Mouse (Mus musculus) activated CD4-positive, CD25-positive, alpha-beta regulatory T cell (primary cell): ENCODE results near the gene Col6a2. TPM values are rescaled to one million over a fixed set of nuclear protein-coding genes. Genes with fewer than 3 reads are reported as not detected.

Experiments used
- polyA plus RNA-seq, 2 experiments: library from polyadenylated mRNA; unstranded; fragments of 100-300 nt; shearing (Covaris generic); gene quantifications; one replicate each; pipeline ENCODE4 v1.2.1; 2017

Col6a2 gene
- polyA plus RNA-seq, result under 1 TPM in 1 of 2 experiments, not detected in 1; 0.20 TPM

GRCm38 (mm10) chr10:76622928-76623680 lies at the start of gene Col6a2:
Gene Col6a2, minus strand, starts transcription at chr10:76623630.

DNA sequence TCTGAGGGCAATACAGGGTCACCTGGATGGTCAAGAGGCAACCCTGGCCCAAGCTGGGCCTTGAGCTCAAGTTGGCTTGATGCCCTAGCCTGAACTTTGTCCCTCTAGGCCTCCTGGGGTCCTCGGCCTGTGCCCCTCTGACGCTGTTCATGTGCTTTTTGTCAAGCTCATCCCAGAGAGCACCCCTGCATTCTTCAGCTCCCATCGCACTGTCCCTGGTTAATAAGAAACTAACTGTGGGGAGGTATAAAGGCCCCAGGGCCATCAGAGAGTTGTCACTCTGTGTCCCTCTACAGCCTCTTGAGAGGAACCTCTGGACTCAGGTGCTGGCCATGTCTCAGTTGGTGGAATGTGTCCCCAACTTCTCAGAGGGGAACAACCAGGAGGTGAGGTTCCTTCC lies 48.1 kb downstream of the Col6a2 start, which contains the start of gene Ftcd:
Gene Ftcd (plus strand): TSS at position 275 of the 400 bp plus-strand sequence.

DNA sequence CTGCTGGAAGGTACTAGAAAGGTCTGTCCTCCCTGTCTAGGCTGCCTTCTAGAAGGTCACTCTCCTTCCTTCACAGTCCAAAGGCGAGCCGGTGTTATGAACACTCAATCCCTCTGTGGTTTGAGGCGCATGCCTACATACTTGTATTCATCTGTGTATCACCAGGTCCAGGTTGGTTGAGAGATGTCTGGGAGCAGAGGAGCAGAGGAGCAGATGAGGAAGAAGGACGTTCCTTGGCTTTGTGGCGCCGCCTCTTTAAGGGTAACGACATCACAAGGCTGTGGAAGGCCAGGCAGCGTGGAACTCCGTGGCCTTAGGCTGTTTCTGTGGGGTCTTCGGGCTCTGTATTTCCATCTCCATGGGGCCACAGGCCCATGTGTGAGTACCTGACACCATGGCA lies 61.5 kb downstream of the Col6a2 start, which contains the start of gene Spatc1l:
Gene Spatc1l (plus strand): TSS at position 301 of the 400 bp plus-strand sequence.

Other genes starting within 250 kb of the Col6a2 start
- gene AC141477.1, start 183.2 kb downstream of the Col6a2 start, polyA plus RNA-seq, result 10 to 100 TPM in 1 of 2 experiments, 1 to 10 TPM in 1; 8.7 to 12.5 TPM
- gene Pcnt, start 180.8 kb downstream of the Col6a2 start, polyA plus RNA-seq, result 10 to 100 TPM; 14.2 to 17.0 TPM
- not detected for gene 2610028H24Rik, start 174.5 kb downstream of the Col6a2 start, polyA plus RNA-seq
- 10 to 100 TPM; 45.8 to 57.3 TPM for gene Mcm3ap, start 154.7 kb downstream of the Col6a2 start, polyA plus RNA-seq
- gene Ybey, start 154.5 kb downstream of the Col6a2 start, polyA plus RNA-seq, result 1 to 10 TPM; 3.1 to 3.4 TPM
- gene Lss, start 92.0 kb downstream of the Col6a2 start, polyA plus RNA-seq, result 10 to 100 TPM in 1 of 2 experiments, 1 to 10 TPM in 1; 6.0 to 10.0 TPM
- not detected for gene Spatc1l, start 61.4 kb downstream of the Col6a2 start, polyA plus RNA-seq
- not detected for gene Ftcd, start 48.0 kb downstream of the Col6a2 start, polyA plus RNA-seq
- under 1 TPM in 1 of 2 experiments, not detected in 1; 0.12 TPM for gene Col6a1, start 102.5 kb upstream of the Col6a2 start, polyA plus RNA-seq